Mouse (Mus musculus) layer of hippocampus, adult 8-10 months (tissue): ENCODE data around the gene Cyld. TPM values are rescaled to one million over a fixed set of nuclear protein-coding genes. Genes with fewer than 3 reads are reported as not detected.
"Not testable (repeated sequence)": the region's sequence is repeated elsewhere in the genome, so short reads cannot be mapped to it uniquely, and the experiment has no call there.

Experiments
- DNase-seq, 2 experiments: peaks; one replicate each; pipeline ENCODE4 v3.0.0; 2022; ENCODE audit warnings: low spot score in 2 of 2
- total RNA-seq, 4 experiments: library from RNA; stranded (reverse); gene quantifications; 2 replicates each; pipeline ENCODE4 v1.2.4; 2022

Gene Cyld
- total RNA-seq, 4 experiments from 2014 or later = 80.2 to 100 (median 92.0) TPM

- DNase-seq = no peak
Observed at GRCm38 (mm10) chr8:88686906-88687235, 10.0 kb upstream of the Cyld start.

GRCm38 (mm10) chr8:88689151-88689550 lies 7.7 kb upstream of the Cyld start:
- no peak for DNase-seq

DNA sequence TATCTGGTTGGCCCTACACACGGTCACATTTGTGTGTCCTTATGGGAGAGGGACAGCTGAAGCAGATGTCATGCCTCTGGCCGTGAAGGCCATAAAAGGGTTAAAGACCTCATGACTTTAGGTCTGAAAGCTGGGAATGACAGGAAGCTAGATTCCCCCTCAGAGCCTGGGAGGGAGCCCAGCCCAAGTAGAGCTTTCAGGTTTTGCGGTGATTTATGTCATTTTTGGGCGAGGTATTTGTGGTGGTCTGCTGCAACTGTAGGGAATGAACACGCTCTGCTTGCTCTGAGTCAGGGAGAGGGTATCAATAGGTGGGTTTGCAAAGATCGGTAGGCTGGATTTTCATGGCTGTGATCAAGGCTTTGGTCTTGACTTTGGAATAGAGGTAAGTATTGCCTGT lies 6.9 kb upstream of the Cyld start:
- DNase-seq = no peak

DNA sequence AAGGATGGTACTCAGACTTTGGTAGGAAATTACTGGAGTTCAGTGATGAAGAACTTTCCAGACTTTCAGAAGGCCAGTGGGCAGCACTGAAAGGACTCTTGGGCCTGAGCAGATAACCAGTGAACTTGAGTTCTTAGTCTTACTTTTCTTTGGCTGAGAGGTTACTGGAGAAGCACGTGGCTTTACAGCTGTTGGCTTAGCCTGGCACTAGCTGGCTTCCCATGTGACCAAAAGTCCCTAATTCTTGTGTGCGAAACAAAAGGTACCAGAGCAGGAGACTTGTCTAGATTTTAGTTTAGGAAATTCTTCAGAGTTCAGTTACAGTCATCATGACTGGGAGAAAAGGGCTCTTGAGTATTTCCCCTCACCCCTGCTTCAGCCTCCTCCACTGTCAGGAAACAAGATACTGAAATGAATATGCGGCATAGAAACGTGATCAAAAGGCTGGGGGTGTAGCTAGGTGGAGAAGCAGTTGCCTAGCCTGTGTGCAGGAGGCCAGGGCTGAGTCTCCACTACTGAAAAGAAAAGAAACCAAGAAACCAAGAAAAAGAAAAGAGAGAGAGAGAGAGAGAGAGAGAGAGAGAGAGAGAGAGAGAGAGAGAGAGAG lies 5.4 kb upstream of the Cyld start:
- DNase-seq = no peak

DNA sequence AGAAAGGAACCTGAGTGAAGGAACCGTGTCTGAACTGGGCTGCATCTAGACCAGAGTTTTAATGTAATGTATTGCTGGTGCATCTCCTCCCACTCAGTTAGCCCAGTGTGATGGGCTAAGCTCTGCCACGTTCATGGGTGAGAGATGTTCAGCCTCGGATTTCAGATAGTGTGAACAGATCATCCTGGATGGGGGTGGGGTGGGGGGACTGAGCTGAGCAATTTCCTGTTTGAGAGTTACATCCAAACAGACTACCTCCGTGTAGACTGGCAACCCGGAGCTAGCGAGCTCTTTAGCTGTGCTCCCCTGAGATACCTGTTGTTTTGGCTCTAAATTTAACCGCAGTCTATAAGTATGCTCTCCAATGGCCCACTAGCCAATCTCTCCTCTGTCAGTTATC lies 4.9 kb upstream of the Cyld start:
- DNase-seq = no peak

DNA sequence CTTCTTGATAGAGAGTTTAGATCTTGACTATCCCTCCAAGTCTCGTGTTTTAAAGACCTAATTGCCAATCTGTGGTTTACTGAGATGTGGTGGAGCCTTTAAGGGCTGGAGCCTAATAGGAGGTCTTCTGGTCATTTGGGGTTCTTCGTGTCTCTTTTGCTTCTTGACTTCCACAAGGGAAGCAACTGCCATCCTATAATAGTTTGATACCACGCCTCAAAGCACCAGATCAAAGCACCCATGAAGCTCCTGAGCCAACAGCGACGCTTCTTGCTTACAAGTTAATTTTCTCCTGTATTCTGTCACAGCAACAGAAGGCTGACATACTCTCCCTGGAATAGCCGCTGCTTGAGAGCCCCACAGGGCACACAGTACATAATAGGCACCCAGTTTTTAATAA lies 4.0 kb upstream of the Cyld start:
- DNase-seq = no peak

GRCm38 (mm10) chr8:88693376-88693775 lies 3.5 kb upstream of the Cyld start:
- DNase-seq = no peak

DNA sequence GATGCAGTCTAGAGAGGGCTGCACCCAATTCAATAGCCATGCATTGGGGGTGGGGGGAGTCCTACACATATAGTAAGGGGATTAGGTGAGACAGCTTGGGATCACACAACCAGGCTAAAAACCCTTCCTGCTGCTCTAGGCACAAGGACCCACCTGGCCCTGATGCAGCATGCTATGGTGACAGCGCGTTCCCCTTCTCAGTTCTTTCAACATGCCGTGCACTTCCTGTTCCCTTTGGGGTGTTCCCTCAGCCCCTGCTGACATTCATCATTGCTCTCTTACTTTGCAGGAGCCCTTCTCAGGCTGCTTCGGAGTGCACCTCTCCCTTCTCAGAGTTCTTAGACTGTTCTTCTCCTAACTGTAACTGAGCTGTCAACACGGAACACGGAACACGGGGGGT lies 2.5 kb upstream of the Cyld start:
- DNase-seq = no peak

DNA sequence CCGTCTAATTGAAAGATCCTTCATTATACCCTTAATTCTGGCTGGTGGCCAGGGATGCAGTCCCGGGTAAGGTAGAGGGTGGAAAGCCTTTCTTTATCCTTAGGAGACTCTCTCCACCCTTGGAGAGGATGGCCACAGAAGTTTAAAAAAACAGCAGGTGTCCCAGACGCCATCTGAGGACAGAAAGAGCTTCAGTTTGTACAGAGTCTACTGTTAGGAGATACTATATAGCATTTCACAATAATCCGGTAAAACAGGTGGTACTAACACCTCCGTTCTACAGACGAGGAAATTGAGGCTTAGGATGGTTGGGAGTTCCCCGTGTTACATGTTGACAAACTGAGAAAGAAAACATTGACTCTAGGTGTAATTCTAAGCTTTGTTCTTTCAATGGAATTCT lies 600 bp upstream of the Cyld start:
- no peak for DNase-seq

DNA sequence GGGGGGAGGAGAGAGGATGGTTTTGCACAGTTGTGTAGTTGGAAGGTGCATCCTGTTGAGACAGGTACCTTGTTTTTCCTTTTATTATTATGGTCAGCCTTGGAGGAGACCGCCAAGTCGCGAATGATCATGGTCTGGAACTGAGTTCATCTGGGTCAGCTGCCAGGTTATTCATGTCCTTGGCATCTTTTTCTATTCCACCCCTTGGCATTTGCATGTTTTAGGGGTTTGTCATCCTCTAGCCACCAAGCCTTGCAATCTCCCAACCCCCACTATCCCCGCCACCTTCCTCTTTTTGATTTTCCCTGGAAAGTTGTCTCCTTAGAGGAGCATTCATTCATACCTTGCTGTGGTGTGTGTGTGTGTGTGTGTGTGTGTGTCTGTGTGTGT lies 809 bp downstream of the Cyld start:
- peak in 1 of 2 experiments; percentile 29 for DNase-seq

DNA sequence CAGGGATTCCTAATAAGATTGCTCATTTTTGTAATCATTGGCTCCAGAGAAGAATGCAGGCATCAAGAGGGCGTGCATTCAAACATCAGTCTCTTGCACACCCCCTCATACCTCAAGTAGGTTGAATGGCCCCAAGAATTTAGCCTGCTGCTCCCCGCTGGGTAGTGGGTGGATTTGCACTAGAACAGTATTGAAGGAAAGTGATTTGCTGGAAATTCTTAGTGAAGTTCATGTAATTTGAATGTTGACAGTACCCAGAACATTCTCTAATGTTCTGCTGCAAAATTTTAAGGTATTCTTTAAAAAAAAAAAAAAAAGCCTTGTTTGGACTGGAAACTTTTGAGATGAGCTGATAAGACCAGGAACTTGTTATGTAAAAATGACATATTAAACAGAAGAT lies 1.2 kb downstream of the Cyld start:
- no peak for DNase-seq

DNA sequence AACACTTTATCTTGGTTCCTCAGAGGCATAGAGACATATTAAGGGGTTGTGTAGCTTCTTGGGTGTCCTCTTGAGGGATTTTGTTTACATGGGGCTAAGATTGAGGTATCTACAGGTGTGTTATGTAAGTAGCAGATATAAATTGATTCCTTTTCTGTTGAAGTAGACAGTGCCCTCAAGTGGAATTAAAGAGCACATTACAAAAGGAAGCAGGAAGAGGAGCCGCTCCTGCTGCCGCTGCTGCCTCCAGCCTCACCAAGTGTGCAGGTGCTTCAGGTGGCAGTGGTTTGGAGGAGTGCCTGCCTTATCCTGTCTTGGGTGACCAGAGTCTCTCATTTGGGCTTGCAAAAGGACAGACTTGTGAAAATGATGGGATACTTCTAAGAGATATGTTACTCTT lies 4.8 kb downstream of the Cyld start:
- DNase-seq = no peak

DNA sequence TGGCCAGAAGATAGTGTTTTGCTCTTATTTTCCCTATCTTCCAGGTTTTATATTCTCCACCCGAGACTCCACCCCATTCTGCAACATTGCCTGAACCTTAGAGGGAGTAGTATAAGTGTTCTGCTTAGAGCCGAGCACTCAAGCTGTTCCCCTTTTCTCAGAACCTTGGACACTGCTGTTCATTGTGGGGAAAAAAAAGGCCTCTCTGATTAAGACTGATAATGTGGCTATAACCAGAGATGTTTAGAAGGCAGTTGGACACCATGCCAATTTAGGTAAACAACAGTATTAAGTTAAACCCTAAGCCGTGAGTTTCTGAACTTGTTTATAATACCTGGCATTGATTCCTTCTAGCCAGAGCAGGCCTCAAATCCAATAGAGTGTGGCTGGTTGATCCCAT lies 6.0 kb downstream of the Cyld start:
- no peak for DNase-seq

GRCm38 (mm10) chr8:88723256-88723963 lies 26.6 kb downstream of the Cyld start:
- DNase-seq = no peak

GRCm38 (mm10) chr8:88755175-88755791 lies 58.5 kb downstream of the Cyld start:
- peak; percentile 86 to 95 for DNase-seq

DNA sequence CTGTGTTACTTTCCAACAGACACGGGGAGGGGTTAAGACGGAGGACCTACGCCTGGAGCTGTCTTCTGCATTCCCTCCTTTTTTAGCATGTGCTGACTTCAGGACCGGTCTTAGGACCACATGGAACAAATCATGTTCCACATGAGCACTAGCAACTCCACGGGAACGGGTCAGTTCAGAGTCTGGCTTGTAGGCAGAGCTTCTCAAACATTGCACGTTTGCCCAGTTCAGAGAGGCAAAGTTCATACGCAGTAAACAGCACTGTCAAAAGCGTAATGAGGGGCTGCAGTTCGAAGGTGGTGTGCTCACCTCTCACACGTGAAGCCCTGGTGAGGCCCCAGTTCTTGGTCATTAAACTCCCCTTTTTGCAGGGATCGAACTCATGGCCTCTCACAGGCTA lies 65.2 kb downstream of the Cyld start:
- no peak for DNase-seq

GRCm38 (mm10) chr8:88771241-88771640 lies 74.4 kb downstream of the Cyld start:
- DNase-seq = no peak

DNA sequence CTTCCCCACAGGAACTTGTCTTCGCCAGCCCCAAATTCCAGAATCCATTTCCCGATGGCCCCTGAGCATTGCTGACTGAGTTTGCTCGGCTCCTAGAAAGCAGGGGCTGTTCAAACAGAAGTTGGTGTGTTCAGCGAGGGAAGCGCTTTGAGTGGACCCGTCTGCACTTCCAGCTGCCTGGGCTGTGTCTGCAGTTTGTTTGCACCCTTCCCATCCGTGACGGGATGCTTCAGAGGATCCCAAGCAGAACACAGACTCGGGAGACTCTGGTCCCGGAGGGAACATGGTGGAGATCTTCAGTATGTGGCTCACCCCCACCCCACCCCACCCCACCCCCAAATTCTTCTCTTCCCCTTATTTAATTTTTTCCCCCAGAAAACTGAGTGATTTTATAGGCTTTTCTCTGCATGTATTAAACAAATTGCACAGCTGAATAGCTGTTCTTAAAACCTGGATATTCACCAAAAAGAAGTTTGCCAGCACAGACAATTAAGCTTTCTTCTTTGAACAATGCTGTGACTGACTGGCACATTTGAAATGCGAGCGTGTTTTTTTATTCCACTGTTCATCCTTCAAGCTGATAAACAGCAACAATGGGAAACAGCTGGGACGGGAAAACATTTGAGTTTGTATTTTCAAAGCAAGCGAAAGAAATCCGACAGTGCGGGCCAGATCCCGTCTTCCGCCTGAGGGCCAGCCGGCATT lies 77.9 kb downstream of the Cyld start:
- DNase-seq = no peak

GRCm38 (mm10) chr8:88775298-88775646 lies 78.4 kb downstream of the Cyld start:
- no peak for DNase-seq

- no peak for DNase-seq
Observed at GRCm38 (mm10) chr8:88780142-88780541, 83.3 kb downstream of the Cyld start.

DNA sequence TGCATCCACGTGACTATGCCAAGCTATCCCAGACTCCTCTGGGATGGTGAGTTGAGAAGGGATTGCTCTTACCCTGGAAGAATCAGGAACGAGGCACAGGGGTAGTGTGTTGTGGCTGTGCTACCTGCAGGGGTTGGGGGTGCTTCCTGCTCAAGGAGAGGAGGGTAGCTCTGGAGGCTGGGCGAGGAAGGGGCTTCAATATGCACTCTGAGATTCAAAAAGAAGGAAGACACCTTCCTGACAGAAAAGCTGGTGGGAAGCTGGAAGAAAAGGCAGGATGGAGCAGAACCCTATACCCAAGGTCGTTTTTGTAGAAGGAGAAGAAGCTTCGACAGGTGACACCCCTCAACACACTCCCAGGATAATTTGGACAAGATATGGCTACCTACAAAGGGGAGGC lies 84.5 kb downstream of the Cyld start:
- no peak for DNase-seq

GRCm38 (mm10) chr8:88783722-88784121 lies 86.9 kb downstream of the Cyld start:
- no peak for DNase-seq

GRCm38 (mm10) chr8:88788335-88788734 lies 91.5 kb downstream of the Cyld start:
- not testable (repeated sequence) for DNase-seq
